15 mouse cellular contexts compared by ENCODE assay signal in the genomic region with DNA sequence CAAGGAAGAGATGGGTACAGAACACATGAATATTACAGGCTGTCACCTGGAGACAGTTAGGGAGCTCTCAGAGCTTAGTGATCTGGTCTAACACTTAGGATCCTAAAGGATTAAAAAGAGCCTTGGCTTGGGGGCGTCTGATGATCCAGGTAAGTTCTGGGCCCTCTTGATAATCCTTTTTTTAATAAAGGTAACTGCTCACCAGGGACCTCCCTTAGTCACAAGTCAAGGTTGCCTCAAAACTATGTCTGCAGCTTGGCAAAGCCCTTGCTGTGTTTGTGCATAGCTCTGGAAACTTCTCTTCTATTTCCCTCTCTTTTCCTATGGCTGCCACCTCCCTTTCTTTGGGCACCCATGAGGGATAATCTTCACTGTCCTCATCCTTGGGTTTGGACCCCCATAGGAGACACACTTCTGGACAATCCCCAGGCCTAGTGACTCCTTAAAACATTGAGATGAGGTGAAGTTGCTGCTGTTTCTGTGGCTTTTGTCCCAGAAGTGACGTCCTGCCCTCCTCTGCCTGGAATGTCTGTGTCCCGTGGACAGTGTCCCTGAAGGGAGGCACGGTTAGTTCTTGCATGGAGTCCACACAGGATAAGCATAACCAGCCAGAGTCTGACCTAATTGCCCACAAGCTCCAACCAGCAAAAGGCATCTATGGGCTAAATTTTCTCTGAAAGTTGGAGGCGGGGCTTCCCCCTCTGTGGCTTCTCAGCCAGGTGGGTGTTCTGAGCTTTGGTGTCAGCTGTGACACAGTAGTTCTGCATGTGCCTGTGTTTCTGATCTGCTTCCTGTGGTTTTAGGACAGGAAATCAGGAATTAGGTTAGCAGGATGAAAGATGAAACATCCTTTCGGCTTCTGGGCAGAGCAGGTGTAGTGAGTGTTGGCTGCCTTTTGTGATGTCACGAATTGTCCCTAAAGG. TPM values are rescaled to one million over a fixed set of nuclear protein-coding genes. Genes with fewer than 3 reads are reported as not detected.
DNase-seq lines count a peak whose midpoint lies in the region; ATAC-seq lines count a peak whose summit lies in the region.
"Had no signal": no experiment of that assay in that cellular context is flagged by ENCODE, and none has a peak within 500 bp of the region (broad histone marks: within the 10 kb centered on the region; RNA-seq: fewer than 3 reads in every experiment).

No protein-coding gene starts in this region.

- 48% methylated on average over 7 of the region's 7 CpGs for WGBS in heart, embryonic 12.5 days
- WGBS in limb, embryonic 10.5 days: 68% methylated on average over 7 of the region's 7 CpGs

- H3K4me1 ChIP-seq in heart, embryonic 12.5 days (replicated peaks): peaks cover 29% of the 10 kb centered on the region
- peaks cover 32% of the 10 kb centered on the region for H3K4me1 ChIP-seq in limb, embryonic 10.5 days

- no peaks in the 10 kb centered on the region for H3K36me3 ChIP-seq in heart, embryonic 12.5 days
- no peaks in the 10 kb centered on the region for H3K36me3 ChIP-seq in limb, embryonic 10.5 days

- H3K4me2 ChIP-seq in heart, embryonic 12.5 days: no peak overlapping the region

- H3K9ac ChIP-seq in heart, embryonic 12.5 days: no peak overlapping the region
- H3K9ac ChIP-seq: liver, postnatal 0 days had no signal

- H3K9me3 ChIP-seq in heart, embryonic 12.5 days (replicated peaks): no peaks in the 10 kb centered on the region
- no peaks in the 10 kb centered on the region for H3K9me3 ChIP-seq in limb, embryonic 10.5 days (replicated peaks)

- ATAC-seq in heart, embryonic 12.5 days (ENCODE audit: insufficient number of reproducible peaks, low FRiP score): no peak
- ATAC-seq: forebrain, embryonic 16.5 days; liver, postnatal 0 days had no signal

- peak; percentile 42 for DNase-seq in heart, postnatal 4 days
- DNase-seq in T-cell, adult 2 months (ENCODE audit: low spot score): peak; percentile 55
- DNase-seq in limb, embryonic 10.5 days (ENCODE audit: low spot score): no peak
- peak; percentile 92 for DNase-seq in thymus, postnatal 25 days
- no peak for DNase-seq in lung, postnatal 25 days (ENCODE audit: low spot score)
- no peak for DNase-seq in left cerebral cortex, adult 8-10 months (ENCODE audit: low spot score in 2 of 2)
- no peak for DNase-seq in left cerebral cortex, adult 11 months (ENCODE audit: low spot score)
- DNase-seq: cerebellum, adult 11 months; gastrocnemius, postnatal 10 days; kidney, adult 18-20 months; kidney, postnatal 4 days; liver, postnatal 0 days had no signal

- H3K27ac ChIP-seq in heart, embryonic 12.5 days (ENCODE audit: poor library complexity, severe bottlenecking): no peak overlapping the region
- peak overlapping the region; percentile 27 for H3K27ac ChIP-seq in limb, embryonic 10.5 days
- H3K27ac ChIP-seq: macrophage had no signal

- H3K4me3 ChIP-seq in heart, embryonic 12.5 days: no peak overlapping the region
- no peak overlapping the region for H3K4me3 ChIP-seq in limb, embryonic 10.5 days

- 0 out of 2 replicates have a peak, but pooled peaks cover 4% of the 10 kb centered on the region for H3K27me3 ChIP-seq in heart, embryonic 12.5 days (replicated peaks)
- no peaks in the 10 kb centered on the region for H3K27me3 ChIP-seq in limb, embryonic 10.5 days (ENCODE audit: low read depth, poor library complexity, severe bottlenecking)

RNA-seq across cellular contexts. Expression of a gene that starts 43.7 kb away (rescaled TPM):
- 10 to 100 TPM; 14.8 to 14.9 TPM for total RNA-seq in heart, postnatal 4 days (2021)
- 1.2 and 1.4 TPM in 2 replicates for polyA plus RNA-seq in heart, embryonic 12.5 days (2016; fragmentation: Nextera tagmentation; extraction: Ambion mirVana)
- 0.26 and 0.33 TPM in 2 replicates for polyA plus RNA-seq in limb, embryonic 10.5 days (2016; fragmentation: Nextera tagmentation; extraction: Ambion mirVana)
- total RNA-seq in left cerebral cortex, adult 8-10 months (2022): 10 to 100 TPM; 12.1 to 17.6 (median 15.0) TPM
- polyA plus RNA-seq: macrophage had no signal

Comparison
In these comparisons a context has a peak if more than half of its experiments do, and no peak if none do; other contexts are left out.
1. DNase-seq: peak in heart, postnatal 4 days (single experiment), T-cell, adult 2 months (single experiment) and thymus, postnatal 25 days (single experiment); none in limb, embryonic 10.5 days (single experiment), lung, postnatal 25 days (single experiment), left cerebral cortex, adult 8-10 months (0 of 2) and left cerebral cortex, adult 11 months (single experiment).